Mouse (Mus musculus): ENCODE results near the gene Psmb4.

GRCm38 (mm10) chr3:94881840-94882239 lies 4.9 kb downstream of the Psmb4 start:
- no peak for TF ChIP-seq CTCF (IDR thresholded peaks at IDR 0.05; ENCODE audit: low read depth, low read length)
- TF ChIP-seq GATA2 (IDR thresholded peaks at IDR 0.05; ENCODE audit: borderline replicate concordance, low read depth, low read length) = no peak
- TF ChIP-seq TAL1 (conservative IDR thresholded peaks at IDR 0.05; ENCODE audit: low read depth, low read length) = no peak
- TF ChIP-seq GATA1 (IDR thresholded peaks at IDR 0.05; ENCODE audit: borderline replicate concordance, low read length) = no peak
